Mouse (Mus musculus) left cerebral cortex, postnatal 4 days (tissue): ENCODE measurements around the gene Il17rd. TPM values are rescaled to one million over a fixed set of nuclear protein-coding genes. Genes with fewer than 3 reads are reported as not detected.

Experiments used
- DNase-seq: peaks from one replicate; pipeline ENCODE4 v3.0.0-alpha.2; 2022
- intact Hi-C: fragments of 180-260 bp; cut with DNase I; formaldehyde crosslinking; loops from one replicate; pipeline ENCODE4 v1.15.1; 2025
- total RNA-seq, 2 experiments: library from RNA; stranded (reverse); gene quantifications; 2 replicates each; pipeline ENCODE4 v1.2.3; 2021

The Il17rd gene
- total RNA-seq, 2 experiments from 2014 or later: 4.7 to 5.4 TPM

DNA sequence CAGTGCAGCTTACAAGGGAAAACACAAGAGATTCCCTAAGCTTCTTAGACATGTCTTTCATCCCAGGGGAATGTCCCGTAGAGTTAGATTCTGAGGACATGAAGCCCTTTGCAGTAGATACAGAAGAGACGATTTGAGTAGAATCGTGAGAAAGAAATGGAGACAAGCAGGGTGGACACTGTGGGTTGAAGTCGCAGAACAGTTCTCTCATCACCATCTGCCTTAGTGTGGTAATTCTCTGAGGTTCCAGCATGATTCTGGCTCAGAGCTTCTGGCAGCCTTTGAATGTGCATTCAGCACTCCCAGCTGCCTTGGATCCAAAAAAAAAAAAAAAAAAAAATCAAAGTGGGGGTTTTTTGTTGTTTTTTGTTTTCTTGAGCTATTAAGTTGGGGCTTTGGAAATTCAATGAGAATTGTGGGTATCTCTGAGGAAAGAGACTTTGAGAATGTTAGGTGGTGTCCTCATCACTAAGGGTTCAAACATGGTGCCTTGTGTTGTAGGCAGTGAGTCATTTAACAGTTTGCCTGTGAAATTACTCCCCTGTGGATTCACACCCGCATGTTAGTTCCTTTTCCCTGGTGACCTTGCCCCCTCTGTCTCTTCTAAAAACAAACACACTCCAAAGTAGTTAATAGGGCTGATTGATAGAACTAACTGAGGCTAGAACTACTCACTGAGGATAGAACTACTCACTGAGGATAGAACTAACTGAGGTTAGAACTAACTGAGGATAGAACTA lies 43.0 kb downstream of the Il17rd start:
- intact Hi-C loops: no loop called here
- DNase-seq: peak; percentile 24

DNA sequence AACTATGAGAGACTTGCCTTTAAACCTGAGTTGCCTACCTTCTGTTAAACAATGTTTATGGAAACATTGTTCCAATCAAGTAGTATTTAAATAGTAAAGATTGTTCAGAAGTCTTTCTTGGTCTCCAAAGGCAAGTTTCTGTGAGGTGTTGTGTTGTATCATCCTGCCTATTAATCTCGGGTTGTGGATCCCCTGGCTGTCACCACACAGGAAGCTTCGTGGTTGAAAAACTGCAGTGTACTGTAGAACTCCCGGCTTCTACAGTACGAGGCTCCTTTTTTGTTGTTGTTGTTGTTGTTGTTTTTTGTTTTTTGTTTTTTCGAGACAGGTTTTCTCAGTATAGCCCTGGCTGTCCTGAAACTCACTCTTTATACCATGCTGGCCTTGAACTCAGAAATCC lies 46.7 kb downstream of the Il17rd start:
- intact Hi-C loops: no loop called here
- no peak for DNase-seq

DNA sequence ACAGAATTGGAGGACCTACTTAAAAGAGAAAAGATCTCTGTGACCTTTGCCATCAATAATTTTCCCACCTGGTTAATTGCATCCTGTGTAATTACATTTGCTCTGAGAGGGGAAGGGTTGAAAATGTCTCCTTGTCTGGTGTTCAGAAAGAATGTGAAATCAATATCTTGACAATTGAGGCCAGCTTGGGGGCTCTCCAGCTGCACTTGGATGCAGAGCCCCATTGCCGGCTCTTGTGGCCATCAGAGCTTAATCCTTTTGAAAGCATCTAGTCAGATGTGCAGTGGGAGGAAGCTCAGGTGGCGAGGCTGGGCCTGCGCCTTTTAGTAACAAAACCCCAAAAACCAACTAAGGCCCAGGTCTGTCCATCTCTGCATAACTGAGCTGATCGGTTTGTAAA lies 47.3 kb downstream of the Il17rd start:
- intact Hi-C loops: no loop called here
- no peak for DNase-seq

DNA sequence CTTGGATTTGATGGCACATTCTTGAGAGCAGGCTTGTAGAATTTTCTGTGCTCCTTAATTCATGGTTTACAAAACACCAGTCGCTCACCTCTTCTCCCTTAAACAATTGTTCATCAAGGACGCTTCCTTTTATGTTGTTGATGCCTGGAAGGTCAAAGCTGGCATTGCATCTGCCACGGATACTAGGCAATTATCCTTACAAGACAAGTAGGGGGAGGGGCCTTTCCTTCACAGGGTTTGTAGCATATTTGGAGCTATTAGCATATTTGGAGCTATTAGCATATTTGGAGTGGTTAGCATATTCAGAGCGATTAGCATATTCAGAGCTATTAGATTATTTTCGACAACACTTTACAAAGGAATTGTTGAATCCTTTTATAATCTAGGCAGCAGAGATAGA lies 55.5 kb downstream of the Il17rd start:
- intact Hi-C loops: loop anchor here (5.0 to 10.0 kb wide), 2 partner anchors 52 to 429 kb away; partner anchors contain the start of gene Pde12
- DNase-seq: no peak

DNA sequence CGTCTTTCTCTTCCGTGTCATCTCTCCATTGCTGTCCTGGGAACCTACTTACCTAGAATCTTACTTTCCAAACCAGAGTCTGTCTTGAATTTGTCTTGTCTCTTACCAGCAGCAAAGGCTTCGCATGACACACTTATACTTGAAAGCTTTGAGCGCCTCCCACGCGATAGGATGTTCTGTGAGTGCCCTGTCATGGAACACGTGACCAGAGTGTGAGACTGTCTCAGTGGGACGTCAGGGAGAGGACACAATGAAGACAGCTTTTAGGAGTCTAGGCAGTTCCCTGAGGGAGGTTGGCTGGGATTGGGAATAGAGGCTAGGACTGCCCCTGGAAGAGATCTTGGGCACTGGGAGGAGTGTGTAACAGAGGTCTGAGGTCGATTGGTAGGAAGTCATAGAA lies 57.4 kb downstream of the Il17rd start:
- DNase-seq: no peak
- intact Hi-C loops: loop anchor here (10.0 kb wide), 1 partner anchor 431 kb away; the partner anchor contains the start of gene Pde12

DNA sequence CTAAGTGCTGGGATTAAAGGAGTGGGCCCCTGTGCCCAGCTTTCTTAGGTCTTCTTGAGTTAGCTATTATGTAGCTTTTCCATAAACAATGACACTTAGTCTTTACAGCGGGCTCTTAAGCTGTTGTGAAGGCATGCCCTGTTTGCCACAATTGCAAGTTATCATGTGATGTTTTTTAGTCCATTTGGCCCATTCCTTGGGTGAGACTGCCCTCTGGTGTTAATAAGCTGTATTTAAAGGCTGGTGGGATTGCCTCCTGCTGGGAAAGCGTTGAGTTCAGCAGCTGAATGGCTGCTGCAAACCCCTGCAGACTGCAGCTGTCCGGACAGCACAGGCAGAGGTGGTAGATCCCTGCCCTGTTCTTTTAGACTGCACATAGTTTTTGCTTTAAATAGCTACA lies 58.0 kb downstream of the Il17rd start:
- intact Hi-C loops: loop anchor here (10.0 kb wide), 1 partner anchor 432 kb away; the partner anchor contains the start of gene Pde12
- peak; percentile 68 for DNase-seq

DNA sequence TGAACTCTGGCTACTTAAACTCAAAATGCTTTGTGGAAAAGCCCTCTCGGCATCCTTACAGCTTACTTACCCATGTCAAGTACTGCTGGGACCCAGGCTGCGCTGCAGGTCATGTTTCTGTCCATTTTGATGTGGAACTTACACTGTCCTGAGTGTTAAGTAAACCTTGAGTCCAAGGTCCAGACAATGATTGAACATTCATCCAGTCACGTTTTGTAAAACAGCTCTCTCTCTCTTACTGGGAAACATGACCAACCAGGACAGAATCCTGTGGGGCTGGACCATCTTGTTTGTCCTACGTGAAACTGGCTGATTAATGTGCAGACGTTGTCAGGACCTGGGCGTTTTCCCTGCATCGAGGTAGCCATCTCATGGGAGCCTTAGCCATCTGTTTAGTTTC lies 63.0 kb downstream of the Il17rd start:
- DNase-seq: no peak
- intact Hi-C loops: no loop called here

DNA sequence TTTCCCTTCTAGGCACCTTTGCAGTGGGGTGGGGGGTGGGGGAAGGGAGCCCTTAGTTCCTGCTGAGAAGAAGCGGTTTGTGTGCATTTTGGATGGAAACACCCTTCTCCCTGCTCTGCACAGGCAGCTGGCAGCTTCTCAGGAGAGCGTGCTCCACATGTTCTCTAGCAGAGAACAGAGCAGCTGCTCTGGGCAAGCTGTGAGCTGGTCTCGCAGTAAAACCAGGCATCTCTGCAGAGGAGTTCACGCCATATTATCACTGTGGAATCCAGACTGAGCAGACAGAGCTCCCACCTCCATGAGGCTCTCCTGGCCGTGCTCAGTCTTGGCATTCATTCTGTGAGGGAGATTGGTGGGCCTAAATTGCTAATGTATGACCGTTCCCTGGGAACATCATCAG lies 64.0 kb downstream of the Il17rd start:
- peak; percentile 47 for DNase-seq
- intact Hi-C loops: no loop called here

DNA sequence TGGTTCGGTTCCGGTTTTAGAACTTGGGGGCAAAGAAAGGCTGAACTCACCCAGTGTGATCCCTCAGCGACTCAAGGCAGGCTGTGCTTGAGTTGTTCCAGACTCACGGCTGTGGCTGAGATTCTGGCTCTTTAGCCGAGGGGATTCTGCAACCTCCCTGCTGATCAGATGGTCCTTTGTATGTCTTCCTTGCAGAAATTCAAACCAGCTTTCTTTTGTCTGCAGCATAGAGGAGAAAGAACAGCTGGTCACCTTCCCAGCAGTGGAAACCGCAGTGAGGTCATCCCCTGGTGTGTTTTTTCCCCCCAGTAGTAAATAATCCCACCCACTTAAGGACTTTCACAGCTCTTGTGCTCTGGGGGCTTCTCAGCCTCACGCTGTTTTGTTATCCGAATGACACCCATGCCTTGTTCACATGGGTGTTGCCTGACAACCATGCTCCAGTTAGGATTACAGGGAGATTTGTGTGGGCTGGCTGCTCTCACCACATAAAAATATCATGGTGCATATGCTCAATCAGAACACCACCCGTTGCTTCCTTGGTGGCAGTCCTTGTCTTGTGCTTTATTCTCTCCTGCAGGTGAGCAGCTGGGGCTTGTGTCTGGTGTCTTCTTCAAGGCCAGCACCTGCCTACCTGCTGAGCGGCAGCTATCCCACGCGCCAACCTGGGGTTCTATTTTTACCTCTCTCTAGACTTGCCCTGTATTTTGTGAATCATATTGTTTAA lies 67.2 kb downstream of the Il17rd start:
- intact Hi-C loops: no loop called here
- no peak for DNase-seq

DNA sequence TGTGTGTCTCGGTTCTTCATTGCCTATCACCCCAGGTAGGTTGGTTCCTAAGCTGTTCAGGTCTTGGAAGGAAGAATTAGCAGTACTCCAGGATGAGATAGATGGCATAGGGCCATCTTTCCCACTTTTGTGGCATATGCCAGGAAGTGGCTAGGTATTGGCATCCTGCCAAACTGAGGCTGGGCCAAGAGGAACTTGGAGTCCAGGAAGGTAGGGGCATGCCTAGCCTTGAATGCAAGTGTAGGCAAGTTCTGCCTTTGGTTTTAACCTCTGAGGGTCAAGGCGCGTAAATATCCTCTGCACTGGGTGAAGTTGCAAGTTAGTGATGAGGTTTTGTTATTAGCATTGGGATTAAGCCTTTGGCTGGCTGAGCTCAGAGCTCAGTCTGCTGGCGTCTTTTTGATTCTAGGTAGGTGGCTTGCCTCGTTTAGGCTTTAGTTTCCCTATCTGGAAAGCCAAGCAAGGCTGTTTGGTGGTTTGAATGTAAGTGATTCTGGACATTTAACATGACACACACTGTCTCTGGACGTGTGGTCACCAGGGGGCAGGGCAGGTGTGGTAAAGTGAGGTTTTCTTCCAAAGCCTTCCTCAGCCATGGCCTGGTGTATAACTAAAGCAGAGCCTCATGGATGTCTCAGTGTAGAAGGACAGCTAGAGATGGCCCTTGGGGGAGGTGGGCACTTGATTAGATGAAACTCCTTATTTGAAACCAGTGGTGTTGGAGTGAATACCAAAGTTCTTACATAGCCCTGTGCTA lies 70.2 kb downstream of the Il17rd start:
- intact Hi-C loops: no loop called here
- DNase-seq: peak; percentile 70

DNA sequence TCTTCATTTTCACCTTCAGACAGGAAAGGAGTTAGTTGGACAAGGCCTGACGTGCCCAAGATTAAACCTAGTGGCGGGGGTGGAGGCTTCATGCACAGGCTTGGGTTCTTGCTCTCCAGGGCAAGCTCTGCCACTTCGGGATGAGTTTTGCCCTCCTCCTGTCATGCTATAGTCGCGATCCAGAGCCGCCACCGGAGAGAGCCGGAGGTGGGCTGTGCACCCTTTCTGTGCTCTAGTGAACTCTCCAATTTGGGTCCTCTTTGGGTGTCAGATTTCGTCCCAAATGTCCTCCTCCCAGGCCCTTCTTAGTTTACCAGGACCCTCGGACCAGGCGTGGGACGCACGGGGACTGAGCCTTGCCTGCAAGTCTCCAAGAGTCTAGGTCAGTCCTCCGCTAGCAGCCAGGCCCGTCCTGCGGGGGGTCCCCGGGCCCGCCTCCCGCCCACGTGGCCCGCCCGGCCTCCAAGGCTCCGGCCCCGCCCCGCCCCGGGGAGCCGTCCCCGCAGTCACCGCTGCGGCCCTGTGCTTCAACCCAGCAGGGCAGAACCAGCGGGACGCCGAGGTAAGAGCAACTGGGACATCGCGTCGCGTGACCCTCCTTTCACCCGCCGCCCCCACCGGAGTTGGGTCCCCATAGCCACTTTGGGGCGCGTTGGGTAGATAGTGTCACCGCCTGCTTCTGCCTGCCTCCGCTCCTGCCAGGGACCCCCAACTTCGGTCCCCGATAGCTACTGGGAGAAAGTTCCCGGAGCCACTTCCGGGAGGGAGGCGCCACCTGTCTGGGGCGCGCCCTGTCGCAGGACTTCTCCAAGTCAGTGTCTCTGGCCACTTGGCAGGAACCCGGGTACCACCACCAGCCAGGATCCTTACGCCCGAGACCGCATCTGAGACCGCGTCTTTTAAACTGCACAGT lies 75.9 kb downstream of the Il17rd start, which contains the start of gene Arhgef3:
Gene Arhgef3 (plus strand): TSS at position 538 of the 913 bp plus-strand sequence.
- peak; percentile 43 for DNase-seq
- intact Hi-C loops: loop anchor here (5.0 kb wide), 1 partner anchor 63 kb away; no protein-coding TSS in a partner anchor

DNA sequence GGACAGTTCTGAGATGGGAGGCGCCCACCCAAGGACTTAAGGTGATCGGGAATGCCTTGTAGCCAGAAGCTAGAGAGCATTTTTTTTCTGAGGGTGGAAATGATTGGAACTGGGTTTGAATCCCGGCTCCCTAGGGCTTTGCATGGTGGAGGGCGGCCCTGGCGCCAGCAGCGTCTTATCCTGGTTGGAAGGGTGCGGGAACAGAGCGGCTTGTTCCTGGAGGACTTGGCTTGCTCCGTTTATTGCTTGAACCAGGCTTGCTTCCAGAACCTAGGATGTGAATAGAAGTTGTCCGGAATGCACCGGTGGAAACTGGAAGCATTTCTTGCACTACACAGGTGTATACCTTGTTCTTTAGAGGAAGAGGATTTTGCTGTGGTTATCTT lies 76.5 kb downstream of the Il17rd start:
- no peak for DNase-seq
- intact Hi-C loops: loop anchor here (5.0 kb wide), 1 partner anchor 62 kb away; no protein-coding TSS in a partner anchor

DNA sequence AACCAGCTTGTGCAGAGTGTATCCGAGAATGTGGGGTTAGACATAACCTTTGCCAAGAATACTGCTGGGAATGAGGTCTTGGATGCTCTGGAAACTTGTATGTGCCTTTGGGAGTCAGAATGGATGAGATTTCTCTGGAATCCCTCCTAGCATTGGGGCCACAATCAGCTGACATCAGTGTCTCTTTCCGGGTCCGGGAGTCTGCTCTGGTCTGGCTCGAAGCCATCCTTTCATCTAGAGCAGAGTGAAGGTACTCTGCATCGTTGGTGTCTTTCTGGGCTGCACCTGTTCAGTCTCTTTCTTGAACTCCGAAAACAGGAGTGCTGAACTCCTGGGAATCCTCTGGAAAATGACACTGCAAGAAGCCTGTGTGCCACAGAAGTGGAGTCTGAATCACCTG lies 77.2 kb downstream of the Il17rd start:
- intact Hi-C loops: loop anchor here (5.0 kb wide), 1 partner anchor 61 kb away; no protein-coding TSS in a partner anchor
- DNase-seq: no peak

DNA sequence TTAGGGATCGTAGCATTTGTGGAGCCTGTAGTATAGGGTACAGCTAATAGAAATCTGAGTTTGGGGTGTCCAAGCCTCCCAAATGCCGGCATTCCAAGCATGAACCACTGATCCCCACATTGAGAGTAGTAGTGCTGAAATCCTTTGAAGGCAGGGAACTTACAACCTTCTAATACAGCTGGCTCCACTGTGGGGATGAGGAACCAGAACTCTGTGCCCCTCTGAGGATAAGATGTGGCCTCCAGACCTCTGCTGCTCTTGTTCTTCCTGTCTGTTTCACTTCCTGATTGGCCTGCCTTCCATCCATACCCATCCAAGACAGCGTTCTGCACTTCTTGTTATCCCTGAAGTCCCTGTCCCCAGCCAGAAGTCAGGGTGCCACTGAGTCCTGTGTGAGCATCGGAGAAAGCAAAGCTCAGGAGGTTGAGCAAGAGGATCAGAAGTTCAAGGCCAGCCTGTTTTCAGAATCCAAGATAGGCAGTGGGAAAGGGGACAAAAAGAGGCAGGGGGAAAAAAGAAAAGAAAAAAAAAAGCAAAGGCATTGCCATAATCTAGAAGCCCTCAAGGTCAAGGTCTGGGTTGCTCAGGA lies 77.9 kb downstream of the Il17rd start:
- no peak for DNase-seq
- intact Hi-C loops: loop anchor here (5.0 kb wide), 1 partner anchor 61 kb away; no protein-coding TSS in a partner anchor

DNA sequence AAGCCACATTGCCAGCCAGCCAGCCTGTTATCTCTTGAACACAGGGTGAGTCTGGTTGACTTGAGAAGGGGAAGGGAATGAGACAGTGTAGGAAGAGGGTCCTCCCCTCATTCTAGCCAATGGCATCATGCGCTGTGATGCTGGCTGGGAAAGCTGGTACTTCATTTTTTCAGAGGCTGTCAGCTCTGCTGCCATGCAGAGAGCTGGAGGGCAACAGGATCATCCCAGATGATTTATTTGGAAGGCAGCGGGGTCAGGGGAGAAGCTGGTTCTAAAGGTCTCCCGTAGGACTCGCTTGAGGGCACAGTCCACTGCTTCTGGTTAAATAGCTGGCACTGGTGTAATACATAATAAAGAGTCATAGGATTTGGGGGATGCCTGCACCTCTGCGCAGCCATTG lies 79.8 kb downstream of the Il17rd start:
- DNase-seq: no peak
- intact Hi-C loops: loop anchor here (5.0 kb wide), 1 partner anchor 59 kb away; no protein-coding TSS in a partner anchor

DNA sequence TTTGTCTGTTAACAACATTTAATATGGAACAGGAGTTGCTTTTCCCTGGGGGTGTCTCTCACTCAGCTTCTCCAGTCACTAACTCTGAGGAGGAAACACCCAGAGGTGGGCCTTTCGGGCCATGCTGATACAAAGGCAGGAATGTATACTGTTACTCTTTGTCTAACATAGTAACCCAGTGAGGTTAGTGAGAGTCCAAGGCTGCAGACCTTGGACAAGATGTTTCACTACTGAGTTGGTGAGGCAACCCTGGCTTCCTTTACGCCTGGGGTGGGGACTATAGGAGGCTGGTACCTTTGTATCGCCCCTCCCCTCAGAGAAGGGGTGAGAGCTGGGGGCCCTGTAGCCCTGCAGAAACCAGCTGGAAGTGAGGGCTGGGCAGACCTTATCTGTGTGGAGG lies 83.9 kb downstream of the Il17rd start:
- no peak for DNase-seq
- intact Hi-C loops: no loop called here

DNA sequence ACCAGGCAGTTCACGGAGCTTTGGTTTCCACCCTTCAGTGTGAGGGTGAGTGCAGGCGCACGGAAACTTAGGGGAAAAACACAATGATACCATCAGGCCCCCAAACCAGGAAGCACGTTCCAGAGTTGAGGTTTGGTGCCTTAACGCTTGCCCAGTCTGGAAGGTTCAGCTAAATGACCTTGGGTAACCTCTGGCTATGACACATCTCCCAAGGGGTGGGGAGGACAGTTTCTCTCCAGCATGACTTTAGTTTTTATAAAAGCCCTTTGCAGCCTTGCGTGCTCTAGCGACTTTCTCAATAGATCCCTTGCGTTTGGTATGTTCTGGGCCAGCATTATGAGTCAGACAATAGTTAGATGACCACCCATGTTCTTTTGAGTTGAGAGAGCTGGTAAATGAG lies 84.8 kb downstream of the Il17rd start:
- DNase-seq: no peak
- intact Hi-C loops: no loop called here

DNA sequence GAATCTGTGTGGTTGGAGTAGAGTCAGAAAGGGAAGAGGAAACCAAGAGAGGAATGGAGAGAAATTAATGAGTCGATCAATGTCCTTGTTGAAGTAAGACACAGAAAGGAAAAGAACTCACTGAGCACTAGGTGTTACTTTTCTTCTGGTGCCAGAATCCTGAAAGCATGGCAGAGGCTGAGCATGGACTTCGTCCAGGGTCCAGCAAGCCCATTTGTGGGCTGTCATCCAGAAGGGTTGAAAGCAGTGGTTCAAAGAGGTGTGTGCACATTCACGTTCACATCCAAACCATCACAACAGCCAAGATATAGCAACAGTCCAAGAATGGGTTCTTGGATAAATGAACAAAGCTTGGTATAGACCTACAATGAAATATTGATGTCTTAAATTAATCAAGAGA lies 91.3 kb downstream of the Il17rd start:
- no peak for DNase-seq
- intact Hi-C loops: no loop called here

DNA sequence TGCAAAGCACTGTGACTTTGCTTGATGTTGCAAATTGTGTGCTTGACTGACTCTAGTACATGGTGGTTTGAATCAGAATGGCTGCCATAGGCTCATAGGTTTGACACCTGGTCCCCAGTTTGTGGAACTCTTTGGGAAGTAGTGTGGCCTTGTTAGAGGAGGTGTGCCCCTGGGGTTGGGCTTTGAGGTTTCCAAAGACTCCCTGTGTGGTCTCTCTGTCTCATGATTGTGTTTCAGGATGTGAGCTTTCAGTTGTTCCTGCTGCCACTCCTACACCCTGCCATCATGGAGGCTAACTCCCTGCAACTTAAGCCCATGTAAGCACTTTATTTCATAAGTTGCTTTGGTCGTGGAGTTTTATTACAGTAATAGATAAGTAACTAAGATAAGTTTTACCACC lies 91.9 kb downstream of the Il17rd start:
- intact Hi-C loops: no loop called here
- no peak for DNase-seq

DNA sequence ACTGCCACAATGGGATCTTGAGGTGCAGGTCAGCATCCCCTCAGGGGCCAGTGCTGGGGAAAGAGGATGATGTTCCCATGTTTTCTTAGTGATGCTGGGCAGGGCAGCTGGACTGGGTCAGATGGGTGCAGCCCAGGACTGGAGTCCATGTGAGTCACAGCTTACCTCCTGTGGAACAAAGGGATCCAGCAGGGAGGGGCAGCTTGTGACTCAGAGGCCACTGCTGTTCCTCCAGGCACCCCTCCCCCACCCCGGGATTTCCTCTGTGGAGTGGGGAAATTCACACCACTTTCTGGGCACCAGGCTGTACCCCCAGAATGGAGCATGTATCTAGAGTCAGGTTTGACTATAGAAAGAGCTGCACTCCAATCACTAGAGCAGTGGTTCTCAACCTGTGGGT lies 92.8 kb downstream of the Il17rd start:
- intact Hi-C loops: no loop called here
- DNase-seq: no peak
